Mouse (Mus musculus): ENCODE results near the gene Lrrc4b. TPM values are rescaled to one million over a fixed set of nuclear protein-coding genes. Genes with fewer than 3 reads are reported as not detected.

The Lrrc4b gene
- total RNA-seq, 2 experiments from 2014 or later = 27.9 to 32.7 TPM

- intact Hi-C loops (cut with DNase I) = no loop called here
- no peak for DNase-seq (ENCODE audit: low spot score)
These were observed 54.1 kb downstream of the Lrrc4b start for GRCm38 (mm10) chr7:44482836-44483435.

- DNase-seq (ENCODE audit: low spot score) = no peak
- intact Hi-C loops (cut with DNase I) = loop anchor here (2.0 kb wide), 1 partner anchor 221 kb away; no protein-coding TSS in a partner anchor
These were observed 55.3 kb downstream of the Lrrc4b start for GRCm38 (mm10) chr7:44484109-44484508.

GRCm38 (mm10) chr7:44484841-44485571 lies 56.2 kb downstream of the Lrrc4b start:
- intact Hi-C loops (cut with DNase I) = loop anchor here (2.0 to 5.0 kb wide), 2 partner anchors 83 to 222 kb away; no protein-coding TSS in a partner anchor
- DNase-seq (ENCODE audit: low spot score) = no peak

- intact Hi-C loops (cut with DNase I) = loop anchor here (2.0 to 5.0 kb wide), 2 partner anchors 83 to 223 kb away; no protein-coding TSS in a partner anchor
- DNase-seq (ENCODE audit: low spot score) = no peak
These were observed 56.9 kb downstream of the Lrrc4b start for GRCm38 (mm10) chr7:44485572-44486195.

GRCm38 (mm10) chr7:44486927-44487575 lies 58.2 kb downstream of the Lrrc4b start:
- intact Hi-C loops (cut with DNase I) = loop anchor here (5.0 kb wide), 1 partner anchor 85 kb away; no protein-coding TSS in a partner anchor
- no peak for DNase-seq (ENCODE audit: low spot score)

- no peak for DNase-seq (ENCODE audit: low spot score)
- intact Hi-C loops (cut with DNase I) = loop anchor here (5.0 kb wide), 1 partner anchor 86 kb away; no protein-coding TSS in a partner anchor
These were observed 59.1 kb downstream of the Lrrc4b start for GRCm38 (mm10) chr7:44487936-44488335.

GRCm38 (mm10) chr7:44488545-44488944 lies 59.7 kb downstream of the Lrrc4b start:
- intact Hi-C loops (cut with DNase I) = loop anchor here (5.0 kb wide), 1 partner anchor 86 kb away; no protein-coding TSS in a partner anchor
- DNase-seq (ENCODE audit: low spot score) = no peak

- no peak for DNase-seq (ENCODE audit: low spot score)
- intact Hi-C loops (cut with DNase I) = no loop called here
These were observed 61.5 kb downstream of the Lrrc4b start for GRCm38 (mm10) chr7:44490281-44490680.

- intact Hi-C loops (cut with DNase I) = no loop called here
- DNase-seq (ENCODE audit: low spot score) = no peak
These were observed 62.6 kb downstream of the Lrrc4b start for GRCm38 (mm10) chr7:44491391-44491790.

GRCm38 (mm10) chr7:44492166-44492826 lies 63.5 kb downstream of the Lrrc4b start:
- intact Hi-C loops (cut with DNase I) = no loop called here
- DNase-seq (ENCODE audit: low spot score) = no peak

- no peak for DNase-seq (ENCODE audit: low spot score)
- intact Hi-C loops (cut with DNase I) = loop anchor here (2.0 kb wide), 1 partner anchor 26 kb away; no protein-coding TSS in a partner anchor
These were observed 65.9 kb downstream of the Lrrc4b start for GRCm38 (mm10) chr7:44494681-44495080.

- intact Hi-C loops (cut with DNase I) = loop anchor here (2.0 kb wide), 1 partner anchor 26 kb away; no protein-coding TSS in a partner anchor
These were observed 66.3 kb downstream of the Lrrc4b start for GRCm38 (mm10) chr7:44495086-44495485.

GRCm38 (mm10) chr7:44495992-44496770 lies 67.4 kb downstream of the Lrrc4b start, which contains the start of the genes Emc10 and Fam71e1:
Gene Emc10, minus strand, starts transcription at chr7:44496529.
Gene Fam71e1, plus strand, starts transcription at chr7:44496581.
- intact Hi-C loops (cut with DNase I) = loop anchor here (2.0 kb wide), 1 partner anchor 27 kb away; no protein-coding TSS in a partner anchor
- DNase-seq (ENCODE audit: low spot score) = peak; percentile 92

More at GRCm38 (mm10) chr7:44495086-44495485, 66.3 kb downstream of the Lrrc4b start:
- DNase-seq (ENCODE audit: low spot score) = no peak

GRCm38 (mm10) chr7:44496771-44497109 lies 67.9 kb downstream of the Lrrc4b start:
- intact Hi-C loops (cut with DNase I) = no loop called here
- no peak for DNase-seq (ENCODE audit: low spot score)

GRCm38 (mm10) chr7:44497361-44498055 lies 68.7 kb downstream of the Lrrc4b start:
- intact Hi-C loops (cut with DNase I) = loop anchor here (2.0 kb wide), 1 partner anchor 25 kb away; no protein-coding TSS in a partner anchor
- no peak for DNase-seq (ENCODE audit: low spot score)

- intact Hi-C loops (cut with DNase I) = loop anchor here (2.0 kb wide), 1 partner anchor 24 kb away; no protein-coding TSS in a partner anchor
- DNase-seq (ENCODE audit: low spot score) = no peak
These were observed 70.1 kb downstream of the Lrrc4b start for GRCm38 (mm10) chr7:44498922-44499321.

GRCm38 (mm10) chr7:44500046-44500445 lies 71.2 kb downstream of the Lrrc4b start:
- no peak for DNase-seq (ENCODE audit: low spot score)
- intact Hi-C loops (cut with DNase I) = loop anchor here (2.0 kb wide), 1 partner anchor 51 kb away; no protein-coding TSS in a partner anchor

Measured in heart, postnatal 25 days (tissue).